Mouse (Mus musculus): ENCODE measurements around the gene Gm11037. TPM values are rescaled to one million over a fixed set of nuclear protein-coding genes. Genes with fewer than 3 reads are reported as not detected.

Gene Gm11037
- not detected in 2 replicates for polyA plus RNA-seq (2012; rRNA removed)

- no peaks in the 10 kb centered on the region for H3K4me1 ChIP-seq (ENCODE audit: control insufficient read depth, insufficient read depth, low read length)
- TF ChIP-seq CTCF (IDR thresholded peaks at IDR 0.05; ENCODE audit: extremely low read depth, insufficient read depth, low read length) (no peak), POLR2A (IDR thresholded peaks at IDR 0.05; ENCODE audit: extremely low read depth, insufficient read depth, low read length) (no peak)
- H3K27ac ChIP-seq (ENCODE audit: insufficient read depth, low read length) = no peak within 1 kb of the TSS
- H3K4me3 ChIP-seq (ENCODE audit: insufficient read depth, low read length) = no peak within 1 kb of the TSS
Measured at GRCm38 (mm10) chr2:131132930-131133547, at the start of gene Gm11037. Gene Gm11037 (plus strand): TSS chr2:131133497.

GRCm38 (mm10) chr2:131084206-131084605 lies 49.1 kb upstream of the Gm11037 start:
- TF ChIP-seq CTCF (IDR thresholded peaks at IDR 0.05; ENCODE audit: extremely low read depth, insufficient read depth, low read length) = no peak
- Histone ChIP-seq H3K4me1 (ENCODE audit: control insufficient read depth, insufficient read depth, low read length) (no peaks in the 10 kb centered on the region), H3K4me3 (ENCODE audit: insufficient read depth, low read length) (no peak overlapping the region), H3K27ac (ENCODE audit: insufficient read depth, low read length) (no peak overlapping the region)

GRCm38 (mm10) chr2:131086667-131087390 lies 46.5 kb upstream of the Gm11037 start, which contains the start of gene Siglec1:
Gene Siglec1 (minus strand): TSS chr2:131086765.
- Histone ChIP-seq H3K27ac (ENCODE audit: insufficient read depth, low read length) (no peak within 1 kb of the TSS), H3K4me3 (ENCODE audit: insufficient read depth, low read length) (no peak within 1 kb of the TSS), H3K4me1 (ENCODE audit: control insufficient read depth, insufficient read depth, low read length) (no peaks in the 10 kb centered on the region)
- TF ChIP-seq CTCF (IDR thresholded peaks at IDR 0.05; ENCODE audit: extremely low read depth, insufficient read depth, low read length) = no peak
- no peak for TF ChIP-seq POLR2A (IDR thresholded peaks at IDR 0.05; ENCODE audit: extremely low read depth, insufficient read depth, low read length)

- Histone ChIP-seq H3K4me1 (ENCODE audit: control insufficient read depth, insufficient read depth, low read length) (no peaks in the 10 kb centered on the region), H3K27ac (ENCODE audit: insufficient read depth, low read length) (no peak overlapping the region), H3K4me3 (ENCODE audit: insufficient read depth, low read length) (no peak overlapping the region)
- TF ChIP-seq CTCF (IDR thresholded peaks at IDR 0.05; ENCODE audit: extremely low read depth, insufficient read depth, low read length) = no peak
- TF ChIP-seq POLR2A (IDR thresholded peaks at IDR 0.05; ENCODE audit: extremely low read depth, insufficient read depth, low read length) = no peak
Measured at GRCm38 (mm10) chr2:131088581-131088980, 44.7 kb upstream of the Gm11037 start.

GRCm38 (mm10) chr2:131089634-131090033 lies 43.7 kb upstream of the Gm11037 start:
- H3K4me1 ChIP-seq (ENCODE audit: control insufficient read depth, insufficient read depth, low read length) = no peaks in the 10 kb centered on the region
- TF ChIP-seq POLR2A (IDR thresholded peaks at IDR 0.05; ENCODE audit: extremely low read depth, insufficient read depth, low read length) = no peak
- TF ChIP-seq CTCF (IDR thresholded peaks at IDR 0.05; ENCODE audit: extremely low read depth, insufficient read depth, low read length) = no peak
- H3K27ac ChIP-seq (ENCODE audit: insufficient read depth, low read length) = no peak overlapping the region
- no peak overlapping the region for H3K4me3 ChIP-seq (ENCODE audit: insufficient read depth, low read length)

- H3K4me3 ChIP-seq (ENCODE audit: insufficient read depth, low read length) = no peak overlapping the region
- no peaks in the 10 kb centered on the region for H3K4me1 ChIP-seq (ENCODE audit: control insufficient read depth, insufficient read depth, low read length)
- TF ChIP-seq CTCF (IDR thresholded peaks at IDR 0.05; ENCODE audit: extremely low read depth, insufficient read depth, low read length) = no peak
- no peak for TF ChIP-seq POLR2A (IDR thresholded peaks at IDR 0.05; ENCODE audit: extremely low read depth, insufficient read depth, low read length)
- no peak overlapping the region for H3K27ac ChIP-seq (ENCODE audit: insufficient read depth, low read length)
Measured at GRCm38 (mm10) chr2:131090852-131091251, 42.4 kb upstream of the Gm11037 start.

GRCm38 (mm10) chr2:131093577-131093976 lies 39.7 kb upstream of the Gm11037 start:
- no peak overlapping the region for H3K4me3 ChIP-seq (ENCODE audit: insufficient read depth, low read length)
- H3K4me1 ChIP-seq (ENCODE audit: control insufficient read depth, insufficient read depth, low read length) = no peaks in the 10 kb centered on the region; the same call in 1 of the 2 replicates
- H3K27ac ChIP-seq (ENCODE audit: insufficient read depth, low read length) = no peak overlapping the region
- TF ChIP-seq POLR2A (IDR thresholded peaks at IDR 0.05; ENCODE audit: extremely low read depth, insufficient read depth, low read length) (no peak), CTCF (IDR thresholded peaks at IDR 0.05; ENCODE audit: extremely low read depth, insufficient read depth, low read length) (no peak)

GRCm38 (mm10) chr2:131094823-131095222 lies 38.5 kb upstream of the Gm11037 start:
- Histone ChIP-seq H3K4me3 (ENCODE audit: insufficient read depth, low read length) (no peak overlapping the region), H3K27ac (ENCODE audit: insufficient read depth, low read length) (no peak overlapping the region), H3K4me1 (ENCODE audit: control insufficient read depth, insufficient read depth, low read length) (no peaks in the 10 kb centered on the region; the same call in 1 of the 2 replicates)
- TF ChIP-seq CTCF (IDR thresholded peaks at IDR 0.05; ENCODE audit: extremely low read depth, insufficient read depth, low read length) = peak; percentile 88
- TF ChIP-seq POLR2A (IDR thresholded peaks at IDR 0.05; ENCODE audit: extremely low read depth, insufficient read depth, low read length) = no peak

- no peaks in the 10 kb centered on the region; the same call in 1 of the 2 replicates for H3K4me1 ChIP-seq (ENCODE audit: control insufficient read depth, insufficient read depth, low read length)
- TF ChIP-seq POLR2A (IDR thresholded peaks at IDR 0.05; ENCODE audit: extremely low read depth, insufficient read depth, low read length) (no peak), CTCF (IDR thresholded peaks at IDR 0.05; ENCODE audit: extremely low read depth, insufficient read depth, low read length) (no peak)
- no peak overlapping the region for H3K4me3 ChIP-seq (ENCODE audit: insufficient read depth, low read length)
- H3K27ac ChIP-seq (ENCODE audit: insufficient read depth, low read length) = 0 out of 2 replicates have a peak overlapping the region, but pooled peaks have one; percentile 33
Measured at GRCm38 (mm10) chr2:131096101-131096795, 37.0 kb upstream of the Gm11037 start.
